Mouse (Mus musculus) thymus, adult 2 months (tissue): Measurements from ENCODE around the gene Grhl3.

Source experiments
- CTCF ChIP-seq: fragments of 200-500 bp; IDR thresholded peaks from 2 replicates; pipeline ENCODE4 v1.5.1; 2012; ENCODE audit warnings: mild to moderate bottlenecking, control low read depth, low read length, moderate library complexity, borderline replicate concordance; ENCODE audit not compliant: control insufficient read depth, poor library complexity, insufficient read depth; ENCODE audit errors: extremely low read depth
- POLR2A ChIP-seq: fragments of 200-500 bp; IDR thresholded peaks from 2 replicates; pipeline ENCODE4 v1.6.1; 2012; ENCODE audit warnings: mild to moderate bottlenecking, low read length, control low read depth, moderate library complexity; ENCODE audit not compliant: control insufficient read depth, poor library complexity, insufficient read depth; ENCODE audit errors: extremely low read depth

DNA sequence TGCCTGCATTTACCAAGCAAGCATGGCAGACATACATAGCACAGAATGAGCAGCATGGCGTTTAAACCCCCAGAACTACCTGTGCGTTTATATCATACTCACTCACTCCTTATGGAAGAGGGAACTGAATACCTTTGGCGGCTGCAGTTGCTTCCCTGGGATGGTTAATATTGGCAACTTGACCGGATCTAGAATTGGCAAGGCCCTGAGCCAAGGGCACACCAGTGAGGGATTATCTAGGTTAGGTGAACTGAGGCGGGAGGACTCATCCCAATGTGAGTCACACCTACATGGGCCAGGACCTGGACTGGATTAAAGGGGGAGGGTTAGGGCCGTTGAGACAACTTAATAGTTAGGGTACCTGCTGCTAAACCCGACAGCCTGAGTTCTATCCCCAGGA, 32.8 kb upstream of the Grhl3 start:
- TF ChIP-seq POLR2A (no peak), CTCF (no peak)
